Mouse (Mus musculus): ENCODE measurements around the gene Edar.

GRCm38 (mm10) chr10:58673278-58674061 lies 2.0 kb downstream of the Edar start:
- TF ChIP-seq CTCF (IDR thresholded peaks at IDR 0.05; ENCODE audit: control insufficient read depth, insufficient read depth, low read length) (peak; percentile 69), POLR2A (IDR thresholded peaks at IDR 0.05; ENCODE audit: borderline replicate concordance, control insufficient read depth, low read depth, low read length) (no peak)

All from bone marrow, adult 2 months (tissue).